Mouse (Mus musculus) layer of hippocampus, adult 8-10 months (tissue): Measurements from ENCODE around the gene Lhx2. TPM values are rescaled to one million over a fixed set of nuclear protein-coding genes. Genes with fewer than 3 reads are reported as not detected.

ENCODE experiments used
- DNase-seq, 2 experiments: peaks; one replicate each; pipeline ENCODE4 v3.0.0; 2022; ENCODE audit warnings: low spot score in 2 of 2
- total RNA-seq, 4 experiments: library from RNA; stranded (reverse); gene quantifications; 2 replicates each; pipeline ENCODE4 v1.2.4; 2022

The Lhx2 gene
- total RNA-seq, 4 experiments from 2014 or later, result 67.2 to 84.6 (median 74.4) TPM

GRCm38 (mm10) chr2:38405356-38405755, 66.3 kb downstream of the Lhx2 start:
- no peak for DNase-seq

DNA sequence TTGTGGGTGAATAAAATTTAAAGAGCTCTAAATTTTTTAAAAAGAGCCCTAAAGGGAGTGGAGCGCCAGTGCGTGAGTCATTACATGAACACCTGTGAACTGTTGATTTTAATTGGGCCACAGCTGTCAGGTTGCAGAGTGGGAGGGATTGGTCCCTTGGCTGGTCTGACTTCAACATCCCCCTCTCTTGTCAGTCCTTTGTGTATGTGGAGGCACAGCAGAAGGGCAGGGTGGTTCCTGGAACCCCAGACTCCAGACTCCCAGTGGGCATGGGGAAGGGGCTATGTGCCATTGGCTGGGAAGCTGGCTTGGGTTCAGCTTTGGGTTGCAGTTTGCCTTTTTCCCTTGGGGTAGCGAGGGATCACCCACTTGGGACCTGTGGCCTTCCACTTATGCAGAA, 70.2 kb downstream of the Lhx2 start:
- no peak for DNase-seq

DNA sequence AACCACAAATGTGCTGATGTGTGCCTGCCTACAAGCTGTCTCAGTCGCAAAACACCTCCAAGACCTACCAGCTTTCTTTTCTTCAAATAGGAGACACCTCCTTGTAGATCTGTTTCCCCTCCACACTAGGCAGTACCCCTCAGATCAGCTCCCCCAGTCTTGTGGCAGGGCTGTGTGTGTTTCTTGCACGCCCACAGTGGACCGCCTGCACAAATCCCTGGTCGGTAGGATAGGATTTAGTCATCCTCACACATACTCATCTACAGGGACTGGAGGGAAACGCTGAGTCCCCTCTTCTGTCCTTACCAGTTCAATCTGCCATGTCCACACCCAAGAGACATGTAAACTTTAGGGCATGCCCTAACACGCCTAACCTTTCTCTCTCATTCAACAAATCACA, 71.1 kb downstream of the Lhx2 start:
- DNase-seq, result no peak

DNA sequence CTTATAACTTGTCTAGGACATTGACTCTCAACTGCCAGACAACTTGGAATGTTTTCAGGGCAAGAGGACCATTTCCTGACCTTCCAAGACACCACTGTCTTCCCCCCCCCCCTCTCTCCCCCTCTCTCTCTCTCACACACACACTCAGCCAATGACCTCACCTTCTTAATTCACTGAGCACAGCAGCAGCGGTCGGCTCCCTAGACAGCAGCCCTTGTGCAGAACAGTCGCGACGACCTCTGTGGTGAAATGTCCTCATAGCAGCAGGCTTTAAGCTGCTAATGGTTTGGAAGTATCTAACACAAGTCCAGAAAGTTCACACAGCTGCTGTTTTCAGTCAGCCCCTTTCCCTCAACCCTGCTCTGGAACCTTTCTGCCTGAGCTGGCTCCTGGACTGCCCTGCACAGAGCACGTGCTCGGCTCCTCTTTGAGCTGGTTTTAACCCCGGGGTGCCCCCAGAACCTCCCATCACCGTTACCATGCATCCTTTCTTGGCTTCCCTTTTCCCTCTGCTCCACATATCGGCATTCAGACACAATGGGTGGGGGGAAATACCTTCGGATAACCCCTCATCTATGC, 73.6 kb downstream of the Lhx2 start:
- DNase-seq, result no peak

DNA sequence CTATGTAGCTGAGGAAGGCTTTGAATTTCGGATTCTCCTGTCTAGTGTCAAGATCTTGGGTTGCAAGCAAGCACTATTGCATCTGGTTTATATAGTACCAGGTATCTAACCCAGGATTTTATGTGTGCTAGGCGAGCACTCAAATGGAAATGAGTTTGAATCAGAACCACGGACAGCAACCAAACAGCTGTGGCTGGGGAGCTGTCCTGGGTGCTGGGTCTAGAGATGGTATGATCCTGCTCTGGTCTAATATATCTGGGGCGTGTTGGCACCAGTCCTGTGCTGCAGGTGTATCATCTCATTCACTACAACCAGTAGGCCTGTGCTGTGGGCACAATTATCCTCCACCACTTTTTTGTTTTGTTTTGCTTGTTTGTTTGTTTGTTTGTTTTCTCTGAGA, 78.9 kb downstream of the Lhx2 start:
- no peak for DNase-seq

Other genes starting within 250 kb of the Lhx2 start
- gene Dennd1a, start 51.9 kb upstream of the Lhx2 start, total RNA-seq, result 10 to 100 TPM; 70.3 to 95.1 (median 85.8) TPM
- gene Nek6, start 172.4 kb downstream of the Lhx2 start, total RNA-seq, result 10 to 100 TPM; 34.1 to 54.9 (median 44.9) TPM